Mouse (Mus musculus): ENCODE data around the gene Fbxo27.

DNA sequence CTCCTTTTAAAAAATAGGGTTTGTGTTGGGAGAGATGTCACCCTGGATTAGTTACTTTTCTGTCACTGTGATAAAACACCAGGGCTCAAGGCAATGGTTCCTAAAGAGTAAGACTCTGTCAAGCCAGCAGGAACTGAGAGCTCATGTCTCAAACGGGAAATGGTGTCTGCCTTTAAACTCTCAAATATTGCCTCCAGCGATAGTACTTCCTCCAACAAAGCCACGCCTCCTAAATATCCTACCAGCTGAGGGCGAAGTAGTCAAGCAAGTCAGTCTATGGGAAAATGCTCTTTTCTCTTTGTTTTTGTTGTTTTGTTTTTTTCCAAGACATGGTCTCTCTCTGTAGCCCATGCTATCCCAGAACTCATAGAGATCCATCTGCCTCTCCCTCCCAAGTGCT, 21.5 kb upstream of the Fbxo27 start:
- TF ChIP-seq POLR2A (IDR thresholded peaks at IDR 0.05; ENCODE audit: insufficient read length, low read depth) (no peak), MYOD1 (IDR thresholded peaks at IDR 0.05; ENCODE audit: control insufficient read depth in 1 of 3, insufficient read length in 2 of 3, low read depth in 2 of 3) (no peak), CEBPB (IDR thresholded peaks at IDR 0.05; ENCODE audit: insufficient read depth, poor library complexity, severe bottlenecking) (no peak), MAX (IDR thresholded peaks at IDR 0.05; ENCODE audit: low read depth) (no peak), SRF (IDR thresholded peaks at IDR 0.05; ENCODE audit: control insufficient read depth, insufficient read length, low read depth) (no peak), POLR2AphosphoS2 (IDR thresholded peaks at IDR 0.05; ENCODE audit: insufficient read length, low read depth) (no peak), USF1 (IDR thresholded peaks at IDR 0.05; ENCODE audit: low read depth) (no peak), E2F4 (IDR thresholded peaks at IDR 0.05; ENCODE audit: insufficient read depth) (no peak)
